Mouse (Mus musculus) testis, adult 2 months (tissue): ENCODE measurements around the gene Polr2i.

Source experiments
- CTCF ChIP-seq: fragments of 200-500 bp; IDR thresholded peaks from 2 replicates; pipeline ENCODE4 v1.5.1; 2012; ENCODE audit warnings: low read depth, mild to moderate bottlenecking, inconsistent platforms, low read length, moderate library complexity; ENCODE audit not compliant: control insufficient read depth, insufficient read depth, insufficient replicate concordance
- POLR2A ChIP-seq: fragments of 200-500 bp; IDR thresholded peaks from 2 replicates; pipeline ENCODE4 v1.6.1; 2012; ENCODE audit warnings: low read depth, mild to moderate bottlenecking, inconsistent platforms, low read length, moderate library complexity; ENCODE audit not compliant: control insufficient read depth

- no peak for TF ChIP-seq CTCF
- TF ChIP-seq POLR2A = no peak
Observed at GRCm38 (mm10) chr7:30219293-30220007, 12.3 kb upstream of the Polr2i start.
